Mouse (Mus musculus): ENCODE data around the gene Ubl7.
"Not testable (repeated sequence)": the region's sequence is repeated elsewhere in the genome, so short reads cannot be mapped to it uniquely, and the experiment has no call there.

The Ubl7 gene

DNA sequence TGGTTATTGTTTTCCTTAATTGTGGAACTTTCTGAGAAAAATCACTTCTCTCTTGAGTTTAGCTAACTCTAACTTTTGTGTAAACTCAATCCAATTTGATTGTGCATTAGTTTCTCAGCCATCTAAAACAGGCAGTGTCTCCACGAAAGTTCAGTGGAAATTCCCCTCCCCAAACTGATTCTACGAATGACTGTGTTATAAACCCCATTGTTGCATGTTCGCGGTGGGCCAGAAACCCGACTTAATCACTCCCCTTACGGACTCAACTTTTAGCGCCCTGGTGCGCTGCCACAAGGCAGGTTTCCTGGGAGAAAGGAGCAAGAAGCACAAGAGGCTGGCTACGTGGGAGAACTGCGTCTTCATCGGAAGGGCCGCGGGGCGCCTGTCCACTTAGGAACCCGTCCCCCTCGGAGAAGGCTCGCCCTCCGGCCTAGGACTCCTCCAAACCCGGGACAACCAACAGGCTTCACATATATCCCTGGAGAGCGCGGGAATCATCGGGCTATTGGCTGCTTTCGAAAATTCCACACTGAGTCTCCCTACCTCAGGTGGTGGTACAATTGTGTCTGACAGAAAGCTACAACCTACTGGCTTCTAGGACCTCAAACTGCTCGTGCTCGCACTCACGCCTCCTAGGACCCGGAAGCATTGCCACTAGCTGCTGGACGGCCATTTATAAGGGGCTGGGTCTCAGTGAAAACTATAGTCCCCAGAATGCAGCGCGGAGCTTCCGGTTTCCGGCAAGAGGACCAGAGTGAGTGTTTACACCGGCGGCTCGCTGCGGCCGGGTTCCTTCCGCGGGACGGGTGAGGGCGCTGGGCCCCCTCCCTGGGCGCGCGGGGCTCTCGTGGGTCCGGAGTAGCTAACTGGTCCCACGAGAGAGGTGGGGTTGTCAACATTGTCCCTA is at the start of gene Ubl7:
Gene Ubl7, plus strand, starts transcription at position 726 of the 907 bp plus-strand sequence.
- peak; percentile 88 for DNase-seq (ENCODE audit: low spot score)

DNA sequence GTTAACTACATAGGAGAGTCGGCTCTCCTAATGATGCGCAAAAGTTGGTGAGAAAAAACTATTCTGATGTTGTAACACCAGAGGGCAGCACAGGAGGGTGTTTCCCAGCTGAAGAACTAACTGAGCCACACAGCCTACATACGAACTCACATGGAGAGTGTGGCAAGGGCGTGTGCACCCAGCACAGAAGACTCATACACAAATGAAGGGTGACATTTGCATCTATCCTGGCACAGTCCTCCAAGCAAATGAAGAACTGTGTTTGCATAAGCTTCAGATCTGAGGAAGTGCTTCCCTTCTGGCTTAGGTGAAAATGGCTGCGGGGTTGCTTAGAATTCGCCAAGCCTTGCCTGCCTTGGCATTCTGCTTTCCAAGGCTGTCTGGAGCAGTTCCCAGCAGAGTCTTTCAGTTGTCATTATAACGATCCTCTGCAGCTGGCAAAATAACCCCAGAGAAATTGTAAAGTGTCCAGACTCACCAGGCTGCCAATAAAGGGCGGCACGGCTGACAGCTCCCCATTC is 48.8 kb upstream of the Ubl7 start:
- DNase-seq (ENCODE audit: low spot score), result peak; percentile 48

DNA sequence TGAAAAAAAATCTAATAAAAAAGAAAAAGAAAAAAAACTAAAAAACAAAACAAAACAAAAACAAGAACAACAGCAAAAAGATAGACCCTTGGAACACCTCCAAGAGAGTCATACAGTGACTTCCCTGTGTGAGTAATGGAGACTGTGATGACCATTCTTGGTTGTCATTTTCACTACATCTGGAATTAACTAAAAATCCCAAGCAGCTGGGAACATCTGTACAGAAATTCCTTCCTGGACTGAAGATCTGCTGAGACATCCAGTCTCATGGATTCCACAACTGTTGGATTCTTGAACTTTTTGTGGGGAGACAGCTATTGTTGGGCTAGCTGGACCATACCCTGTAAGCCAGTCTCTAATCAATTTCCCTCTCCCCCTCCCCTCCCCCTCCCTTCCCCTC is 46.4 kb upstream of the Ubl7 start:
- no peak for DNase-seq (ENCODE audit: low spot score)

DNA sequence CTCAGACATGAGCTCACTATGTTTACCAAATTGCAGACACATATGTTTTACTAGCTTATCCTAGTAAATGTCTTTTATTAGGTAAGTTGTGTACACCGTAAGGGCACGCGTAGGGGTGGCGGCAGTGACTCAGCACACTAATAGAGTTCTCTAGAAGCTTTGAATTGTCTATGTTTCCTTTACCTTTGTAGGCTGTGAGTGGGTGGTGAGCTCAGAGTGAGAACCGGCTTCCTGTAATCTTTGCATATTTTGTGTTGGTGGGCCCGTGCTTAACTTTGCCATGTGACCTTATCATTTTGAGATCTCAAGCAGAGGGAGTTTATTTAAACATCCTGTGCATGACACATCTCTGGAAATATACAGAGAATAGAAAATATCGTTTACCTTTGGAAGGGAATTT is 44.2 kb upstream of the Ubl7 start:
- DNase-seq (ENCODE audit: low spot score), result no peak

DNA sequence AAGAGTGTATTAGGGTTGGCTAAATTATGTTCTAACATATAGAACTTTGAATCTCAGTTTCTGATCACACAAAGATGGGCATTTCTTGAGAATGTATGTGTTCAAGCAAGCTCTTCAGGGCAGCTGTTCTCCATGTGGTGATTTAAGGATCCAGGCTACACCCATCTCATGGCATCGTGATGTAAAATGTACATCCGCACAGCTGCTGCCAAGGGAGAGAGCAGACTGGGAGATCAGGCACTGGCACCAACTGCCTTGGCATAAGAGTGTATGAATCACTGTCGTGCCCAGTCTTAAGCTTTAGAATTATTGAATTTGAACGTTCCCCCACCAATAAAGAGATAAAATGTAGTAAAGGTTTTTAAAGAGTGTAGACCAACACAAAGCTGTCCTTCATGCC is 43.5 kb upstream of the Ubl7 start:
- DNase-seq (ENCODE audit: low spot score), result no peak

DNA sequence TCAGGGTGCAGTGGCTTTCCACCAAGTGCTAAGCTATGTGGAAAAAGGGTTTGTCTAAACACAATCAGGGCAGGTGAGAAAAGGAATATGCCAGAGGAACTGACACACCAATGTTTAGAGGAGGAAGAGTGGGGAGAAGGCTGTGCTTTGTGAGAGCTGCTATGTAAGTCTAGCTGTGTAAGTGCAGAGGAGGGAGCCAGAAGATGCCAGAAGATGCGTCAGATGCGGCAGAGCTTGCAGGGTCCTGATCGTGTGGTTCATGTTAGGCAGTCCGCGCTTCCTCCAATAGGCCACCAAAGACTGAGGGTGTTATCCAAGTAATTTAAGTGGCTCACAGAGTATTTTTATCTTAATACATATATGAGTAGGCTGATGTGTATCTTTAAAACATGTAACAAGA is 42.9 kb upstream of the Ubl7 start:
- DNase-seq (ENCODE audit: low spot score), result no peak

DNA sequence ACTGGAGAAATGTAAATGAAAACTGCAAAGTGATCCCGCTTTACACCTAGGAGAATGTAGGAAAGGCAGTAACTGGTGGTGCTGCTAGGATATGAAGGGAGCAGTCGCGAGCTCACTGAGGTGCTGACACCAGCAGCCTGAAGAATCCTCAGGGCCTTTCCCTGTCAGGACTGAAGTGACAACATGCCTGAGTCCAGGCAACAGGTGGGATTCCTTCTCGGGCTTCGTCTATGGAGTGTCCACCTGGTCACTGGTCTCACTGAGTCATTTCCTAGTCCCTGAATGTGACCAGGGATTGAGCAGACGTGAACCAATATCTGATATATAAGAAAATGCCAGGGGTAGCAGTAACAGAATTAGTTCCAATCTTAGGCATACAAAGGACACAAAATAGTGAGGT is 42.0 kb upstream of the Ubl7 start:
- no peak for DNase-seq (ENCODE audit: low spot score)

DNA sequence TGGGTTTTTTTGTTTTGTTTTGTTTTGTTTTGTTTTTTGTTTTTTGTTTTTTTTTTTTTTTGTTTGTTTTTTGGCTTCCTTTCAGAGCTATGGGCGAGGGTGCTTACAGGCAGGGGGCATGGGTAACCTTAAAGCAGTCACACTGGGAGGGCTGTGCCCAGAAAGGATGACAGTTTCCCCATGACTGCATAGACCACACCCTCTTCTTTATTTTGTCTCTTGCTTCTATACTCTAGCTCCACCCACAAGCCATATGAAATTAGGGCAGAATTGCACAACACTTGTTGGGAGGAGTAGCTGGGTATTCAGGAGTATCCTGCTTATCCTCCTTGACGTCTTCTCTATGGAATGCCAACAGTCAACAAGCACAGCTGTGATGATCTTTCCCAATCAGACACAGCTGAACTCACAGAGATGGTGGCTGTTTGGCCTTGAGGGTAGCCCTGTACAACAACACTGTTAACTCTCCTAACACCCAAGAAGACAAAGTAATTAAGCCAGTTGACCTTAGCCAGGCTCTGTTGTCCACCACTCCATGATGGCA is 40.4 kb upstream of the Ubl7 start:
- DNase-seq (ENCODE audit: low spot score), result no peak

DNA sequence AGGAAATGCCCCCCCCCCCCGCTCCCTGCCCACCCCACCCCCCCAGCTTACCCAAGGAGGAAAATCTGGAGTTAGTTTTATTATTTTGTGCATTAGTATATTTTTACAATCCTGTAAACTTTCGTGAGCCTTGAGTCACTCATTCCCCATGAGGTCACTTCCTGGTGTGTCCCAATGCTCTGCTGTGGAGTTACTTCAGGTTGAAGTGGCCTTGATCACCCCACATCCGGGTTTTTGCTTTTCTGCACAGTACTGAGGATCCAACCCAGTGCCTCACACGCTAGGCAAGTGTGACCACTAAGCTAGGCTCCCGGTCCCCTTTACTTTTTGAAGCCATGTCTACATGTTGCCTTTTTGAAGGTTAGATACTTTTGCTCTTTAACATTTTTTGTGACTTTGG is 36.6 kb upstream of the Ubl7 start:
- no peak for DNase-seq (ENCODE audit: low spot score)

DNA sequence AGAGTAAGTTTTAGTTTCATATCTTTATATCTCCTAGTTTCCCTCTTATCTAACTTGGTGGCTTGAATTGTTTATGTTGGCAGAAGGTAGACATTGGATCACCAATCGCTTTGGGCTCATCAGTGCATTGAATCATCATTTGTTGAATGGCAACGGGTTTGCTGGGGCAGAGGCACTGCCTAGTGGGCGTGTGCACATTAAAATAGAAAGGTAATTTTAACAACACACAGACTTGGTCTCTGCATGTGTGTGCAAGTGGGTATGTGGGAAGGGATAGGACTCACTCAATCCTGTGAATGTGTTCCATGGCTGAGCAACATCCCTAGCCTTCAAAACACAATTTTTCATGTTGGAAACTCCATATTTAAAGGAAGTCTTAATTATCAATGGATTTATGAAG is 35.8 kb upstream of the Ubl7 start:
- DNase-seq (ENCODE audit: low spot score), result no peak

DNA sequence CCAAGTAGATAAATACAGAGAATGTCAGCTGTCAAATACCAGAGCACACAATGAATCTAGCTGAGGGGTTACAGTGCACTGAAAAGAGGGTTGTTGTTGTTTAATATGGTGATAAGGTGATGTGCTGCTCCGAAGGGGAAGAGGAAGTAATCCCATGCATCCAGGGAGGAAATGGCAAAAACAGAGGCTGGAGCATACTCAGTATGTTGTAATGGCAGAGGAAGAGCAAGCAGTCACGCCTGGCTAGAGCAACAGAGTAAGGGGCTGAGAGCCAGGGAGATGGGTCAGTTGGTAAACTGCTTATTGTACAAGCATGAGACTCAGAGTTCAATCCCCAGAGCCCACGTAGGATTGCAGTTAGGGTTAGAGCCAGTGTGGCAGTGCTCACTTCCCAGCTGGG is 31.6 kb upstream of the Ubl7 start:
- DNase-seq (ENCODE audit: low spot score), result no peak

DNA sequence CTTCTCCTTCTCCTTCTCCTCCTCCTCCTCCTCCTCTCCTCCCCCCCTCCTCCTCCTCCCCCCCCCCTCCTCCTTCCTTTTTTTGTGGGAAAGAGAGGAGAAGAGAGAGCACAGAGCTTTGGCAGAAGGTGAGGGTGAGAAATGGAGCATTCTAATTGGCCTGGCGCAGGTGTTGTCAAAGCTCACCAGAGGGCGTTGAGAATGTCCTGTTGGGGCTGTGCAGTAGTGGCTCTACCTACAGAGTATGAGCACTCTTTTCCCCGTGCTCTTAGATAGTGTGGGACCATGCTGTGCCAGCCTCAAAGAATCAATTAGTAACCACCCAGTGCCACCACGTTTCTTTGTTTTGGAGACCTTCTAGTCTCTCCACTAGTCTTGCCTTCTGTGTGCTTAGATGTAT is 30.5 kb upstream of the Ubl7 start:
- no peak for DNase-seq (ENCODE audit: low spot score)

DNA sequence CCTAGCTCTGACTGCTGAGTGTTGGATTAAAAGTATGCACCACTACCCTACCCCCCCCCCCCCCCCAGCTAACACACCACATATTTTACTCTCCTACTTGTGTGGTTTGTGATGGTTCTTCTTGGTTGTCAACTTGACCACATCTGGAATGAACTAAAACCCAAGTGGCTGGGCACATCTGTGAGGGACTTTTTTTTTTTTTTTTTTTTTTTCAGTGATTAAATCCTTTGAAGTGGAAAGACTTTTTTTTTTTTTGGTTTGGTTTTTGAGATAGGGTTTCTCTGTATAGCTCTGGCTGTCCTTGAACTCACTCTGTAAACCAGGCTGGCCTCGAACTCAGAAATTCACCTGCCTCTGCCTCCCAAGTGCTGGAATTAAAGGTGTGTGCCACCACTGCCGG is 29.0 kb upstream of the Ubl7 start:
- not testable (repeated sequence) for DNase-seq (ENCODE audit: low spot score)

DNA sequence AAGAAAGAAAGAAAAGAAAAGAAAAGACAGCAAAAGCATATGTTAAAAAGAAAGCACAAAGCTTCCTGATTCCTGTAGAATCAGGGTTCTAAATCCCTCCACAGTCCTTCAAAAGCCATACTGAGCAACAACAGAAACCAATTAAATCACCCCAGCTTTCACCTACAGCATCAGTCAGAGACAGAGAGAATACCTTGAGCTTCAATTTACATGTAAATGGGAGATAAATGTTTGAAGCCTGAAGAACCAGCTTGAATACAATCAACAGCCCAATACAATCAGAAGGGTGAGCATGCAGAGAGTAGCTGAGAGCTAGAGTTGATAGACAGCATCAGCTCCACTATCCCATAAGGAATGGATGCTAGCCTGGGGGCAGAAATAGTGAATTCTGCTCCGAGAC is 27.4 kb upstream of the Ubl7 start:
- no peak for DNase-seq (ENCODE audit: low spot score)

DNA sequence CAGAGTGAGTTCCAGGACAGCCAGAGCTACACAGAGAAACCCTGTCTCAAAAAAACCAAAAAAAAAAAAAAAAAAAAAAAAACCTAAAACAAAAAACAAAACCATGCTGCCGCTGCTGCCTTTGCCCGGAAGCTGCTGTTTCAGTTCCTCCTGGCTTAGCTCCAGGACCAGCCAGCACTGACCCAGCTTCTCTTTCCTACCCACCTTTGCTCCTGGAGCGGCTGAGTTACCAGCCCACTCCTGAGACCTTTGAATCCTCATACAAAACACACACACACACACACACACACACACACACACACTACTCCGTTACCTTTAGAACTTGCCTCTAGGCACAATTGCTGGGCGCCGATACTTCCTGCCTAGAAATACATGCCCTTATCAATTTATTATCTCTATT is 22.7 kb upstream of the Ubl7 start:
- DNase-seq (ENCODE audit: low spot score), result no peak

DNA sequence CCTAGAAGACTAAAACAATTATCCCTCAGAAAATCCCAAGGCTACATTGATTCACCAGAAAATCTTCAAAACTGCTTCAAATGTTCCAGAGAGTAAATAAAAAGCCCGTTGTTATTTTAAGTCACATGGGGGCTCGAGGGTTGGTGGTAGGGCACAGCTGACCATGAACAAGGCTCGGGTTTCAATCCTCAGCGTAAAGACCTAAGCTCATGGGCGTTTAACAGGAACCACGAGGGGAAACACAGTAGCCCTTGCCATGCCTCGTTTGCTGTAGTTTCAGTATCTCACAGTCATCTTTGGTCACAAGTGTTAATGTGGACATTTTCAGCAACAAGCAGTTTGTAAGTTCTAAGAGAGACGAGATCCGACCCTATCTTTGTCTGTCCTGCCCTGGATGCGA is 10.3 kb upstream of the Ubl7 start:
- DNase-seq (ENCODE audit: low spot score), result no peak

DNA sequence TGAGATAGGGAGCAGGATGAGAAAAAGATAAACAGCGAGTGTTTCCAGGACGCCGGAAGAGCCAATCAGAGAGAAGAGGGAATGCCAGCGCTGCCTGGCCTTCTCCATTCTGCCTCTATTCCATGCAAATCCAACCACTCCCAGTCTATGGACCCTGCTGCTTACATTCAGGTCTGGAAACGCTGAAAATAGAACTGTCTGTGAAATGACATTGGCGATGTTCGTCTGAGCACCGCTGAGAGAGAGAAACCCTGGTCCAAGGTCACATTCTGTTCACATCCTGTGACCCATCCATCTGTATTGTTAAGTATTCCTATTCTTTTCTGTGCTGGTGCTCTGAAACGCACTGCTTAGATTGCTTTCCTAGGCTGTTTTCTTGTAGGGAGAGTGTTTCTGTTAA is 9.6 kb upstream of the Ubl7 start:
- no peak for DNase-seq (ENCODE audit: low spot score)

DNA sequence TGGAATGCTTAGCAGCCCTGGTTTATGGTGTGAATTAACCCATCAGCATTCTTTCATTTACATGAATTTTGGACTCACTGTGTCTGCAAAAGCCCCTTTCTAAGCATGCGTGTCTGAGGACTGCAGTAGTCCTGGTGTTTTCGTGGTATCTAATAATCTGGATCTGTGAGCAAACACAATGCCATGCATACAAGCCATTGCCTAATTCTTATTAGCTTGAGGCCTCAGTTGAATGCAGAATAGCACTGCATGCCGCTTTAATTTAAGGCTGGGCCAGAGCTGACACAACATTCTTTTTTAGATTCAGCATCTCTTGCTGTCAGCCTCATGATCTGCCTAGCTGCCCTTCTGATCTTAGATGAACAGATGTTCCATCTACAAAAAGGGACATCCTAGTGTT is 9.2 kb upstream of the Ubl7 start:
- DNase-seq (ENCODE audit: low spot score), result no peak

DNA sequence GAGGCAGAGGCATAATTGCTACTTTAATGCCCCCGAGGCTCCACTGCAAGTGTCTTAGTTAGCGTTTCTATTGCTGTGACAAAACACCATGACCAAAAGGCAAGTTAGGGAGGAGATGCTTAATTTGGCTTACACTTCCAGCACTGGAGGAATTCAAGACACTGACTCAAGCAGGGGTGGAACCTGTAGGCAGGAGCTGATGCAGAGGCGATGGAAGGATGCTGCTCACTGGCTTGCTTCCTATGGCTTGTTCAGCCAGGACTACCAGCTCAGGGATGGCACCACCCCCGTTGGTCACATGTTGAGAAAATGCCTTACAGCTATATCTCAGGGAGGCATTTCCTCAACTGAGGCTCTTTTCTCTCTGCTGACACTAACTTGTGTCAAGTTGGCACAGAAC is 8.6 kb upstream of the Ubl7 start:
- no peak for DNase-seq (ENCODE audit: low spot score)

DNA sequence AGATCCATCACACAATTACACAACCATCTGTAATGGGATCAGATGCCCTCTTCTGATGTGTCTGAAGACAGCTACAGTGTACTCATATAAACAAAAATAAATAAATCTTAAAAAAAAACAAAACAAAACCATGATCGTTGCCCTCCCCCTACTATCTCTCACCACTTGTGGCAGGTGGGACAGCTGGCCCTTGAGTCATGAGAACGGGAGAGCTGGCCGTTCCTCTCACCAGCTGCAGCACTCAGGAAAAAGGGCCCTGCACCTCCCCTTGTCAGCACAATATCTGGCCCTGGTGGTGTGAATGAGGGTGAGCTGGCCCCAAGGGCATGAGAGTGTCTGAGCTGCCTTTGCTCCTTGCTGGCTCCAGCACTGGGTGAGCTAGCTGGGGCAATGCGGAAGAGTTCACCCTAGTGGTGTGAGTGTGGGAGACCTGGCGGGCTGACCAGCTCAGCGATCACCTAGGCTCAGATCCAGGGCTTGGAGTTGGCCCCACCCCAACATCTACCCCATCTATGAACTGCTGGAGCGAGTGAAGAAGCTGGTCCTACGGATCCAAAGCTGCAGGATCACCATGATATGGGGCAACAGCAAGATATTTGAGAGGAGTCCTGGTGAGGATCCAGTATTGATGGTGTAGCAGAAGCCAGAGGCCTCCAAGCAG is 7.1 kb upstream of the Ubl7 start:
- DNase-seq (ENCODE audit: low spot score), result no peak

DNA sequence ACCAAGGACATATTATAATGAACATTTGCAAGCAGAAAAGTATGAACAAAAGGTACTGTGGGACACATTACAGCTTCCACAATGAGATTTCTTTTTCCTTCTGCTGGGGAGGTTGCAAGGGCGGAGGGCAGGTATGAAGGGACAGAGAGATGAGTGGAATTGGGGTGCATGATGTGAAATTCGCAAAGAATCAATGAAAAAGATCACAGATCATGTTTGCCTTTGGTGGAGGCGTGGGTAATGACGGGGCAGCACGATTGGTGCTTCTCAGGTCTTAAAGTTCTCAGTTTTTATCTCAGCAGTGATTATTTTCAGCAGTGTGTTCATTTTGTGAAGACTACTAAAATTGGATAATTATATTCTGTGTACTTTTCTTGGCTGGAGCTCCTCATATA is 6.5 kb upstream of the Ubl7 start:
- DNase-seq (ENCODE audit: low spot score), result no peak

DNA sequence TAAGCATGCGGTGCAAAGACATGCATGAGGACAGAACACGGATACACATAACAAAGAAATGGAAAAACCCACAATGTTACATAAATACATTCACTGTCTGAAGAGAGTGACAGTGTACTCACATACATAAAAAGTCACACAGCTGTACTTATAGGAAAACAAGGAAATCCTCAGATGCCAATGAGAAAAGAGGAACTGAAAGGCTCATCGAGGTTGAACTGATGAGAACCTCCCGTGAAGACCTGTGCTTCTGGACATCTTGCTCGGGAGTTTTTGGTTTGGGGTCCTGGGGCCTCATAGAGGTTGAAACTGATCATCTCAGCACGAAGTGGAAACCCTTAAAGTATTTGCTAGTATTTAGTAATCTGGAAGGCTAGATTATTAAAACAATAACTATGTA is 3.6 kb upstream of the Ubl7 start:
- no peak for DNase-seq (ENCODE audit: low spot score)

DNA sequence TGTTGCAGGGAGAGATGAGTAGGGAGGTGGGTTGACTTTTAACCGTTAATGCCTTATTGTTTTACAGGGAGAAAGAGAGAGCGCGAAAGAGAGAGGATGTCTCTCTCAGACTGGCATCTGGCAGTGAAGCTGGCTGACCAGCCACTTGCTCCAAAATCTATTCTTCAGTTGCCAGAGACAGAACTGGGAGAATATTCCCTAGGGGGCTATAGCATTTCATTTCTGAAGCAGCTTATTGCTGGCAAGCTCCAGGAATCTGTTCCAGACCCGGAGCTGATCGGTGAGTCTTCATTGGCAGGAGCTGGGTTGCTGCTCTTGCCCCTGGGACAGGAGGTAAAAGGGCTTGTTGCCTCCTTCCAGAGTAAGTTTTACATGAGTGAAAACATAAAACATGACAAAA is 1.8 kb downstream of the Ubl7 start:
- no peak for DNase-seq (ENCODE audit: low spot score)
